Mouse (Mus musculus): ENCODE data around the gene Fggy.

DNA sequence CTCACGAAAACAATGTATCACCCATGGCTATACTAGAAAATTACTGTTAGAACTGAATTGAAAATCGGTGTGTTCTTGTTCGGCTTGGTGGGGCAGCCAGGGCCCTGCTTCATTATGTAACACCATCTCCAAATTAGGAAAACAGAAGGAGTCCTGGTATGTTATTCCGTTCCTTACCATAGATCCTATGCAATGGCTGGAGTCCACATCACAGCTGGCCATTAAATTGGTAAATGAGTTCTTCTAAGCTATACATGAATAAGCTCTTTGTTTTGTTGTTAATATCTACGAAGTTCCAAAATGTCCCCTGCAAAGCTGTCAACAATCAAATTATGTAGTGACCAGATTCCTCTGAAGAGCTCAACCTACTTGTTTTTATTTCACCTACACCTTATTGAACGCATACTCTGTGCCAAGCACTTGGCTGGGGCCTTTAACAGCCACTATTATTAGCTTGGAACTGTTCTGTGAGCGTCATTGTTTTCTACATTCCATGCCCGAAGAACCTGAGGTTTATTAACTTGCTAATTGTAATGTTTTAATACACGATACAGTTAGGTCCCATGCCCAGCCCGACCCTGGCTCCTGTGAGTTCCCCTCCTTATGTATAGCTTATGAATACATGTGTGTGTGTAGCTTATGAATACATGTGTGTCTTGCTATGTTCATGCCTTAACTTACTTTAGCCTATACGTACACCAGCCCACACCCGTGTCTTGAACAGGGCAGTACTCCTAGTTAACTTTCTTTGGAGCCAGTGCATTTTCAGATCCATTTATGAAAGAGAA is 190.3 kb downstream of the Fggy start:
- TF ChIP-seq POLR2A (IDR thresholded peaks at IDR 0.05; ENCODE audit: borderline replicate concordance, low read depth, low read length): no peak
- TF ChIP-seq CTCF (IDR thresholded peaks at IDR 0.05; ENCODE audit: low read depth, low read length): no peak
